Mouse (Mus musculus) bone marrow macrophage, adult 2 months (primary cell): ENCODE results near the gene Ctc1. TPM values are rescaled to one million over a fixed set of nuclear protein-coding genes. Genes with fewer than 3 reads are reported as not detected.
A peak's percentile ranks its signal among the peaks of the same experiment; 100 is the strongest.
"Not testable (repeated sequence)": the region's sequence is repeated elsewhere in the genome, so short reads cannot be mapped to it uniquely, and the experiment has no call there.

Experiments used
- H3K27ac ChIP-seq: 2 replicates; pipeline ENCODE4 v1.5.1; 2012; ENCODE audit warnings: low read depth, low read length; ENCODE audit not compliant: insufficient read depth
- H3K4me1 ChIP-seq: 2 replicates; pipeline ENCODE4 v1.6.1; 2012; ENCODE audit warnings: low read length; ENCODE audit not compliant: control insufficient read depth, insufficient read depth
- H3K4me3 ChIP-seq: 2 replicates; pipeline ENCODE4 v1.5.1; 2012; ENCODE audit warnings: mild to moderate bottlenecking, low read length, moderate library complexity; ENCODE audit not compliant: insufficient read depth
- CTCF ChIP-seq: IDR thresholded peaks from 2 replicates; pipeline ENCODE4 v1.5.1; 2012; ENCODE audit warnings: low read depth, mild to moderate bottlenecking, low read length, moderate library complexity
- POLR2A ChIP-seq: IDR thresholded peaks from 2 replicates; pipeline ENCODE4 v1.6.1; 2012; ENCODE audit warnings: mild to moderate bottlenecking, low read depth, low read length, borderline replicate concordance
- polyA plus RNA-seq: library from polyadenylated mRNA; stranded (reverse); fragments of >200 nt; gene quantifications from 2 replicates; pipeline ENCODE4 v1.2.4, GENCODE M21; 2012; ENCODE audit not compliant: missing spikeins, insufficient read depth, insufficient read length

Ctc1 gene
- polyA plus RNA-seq, 1 experiment = 44.2 TPM

DNA sequence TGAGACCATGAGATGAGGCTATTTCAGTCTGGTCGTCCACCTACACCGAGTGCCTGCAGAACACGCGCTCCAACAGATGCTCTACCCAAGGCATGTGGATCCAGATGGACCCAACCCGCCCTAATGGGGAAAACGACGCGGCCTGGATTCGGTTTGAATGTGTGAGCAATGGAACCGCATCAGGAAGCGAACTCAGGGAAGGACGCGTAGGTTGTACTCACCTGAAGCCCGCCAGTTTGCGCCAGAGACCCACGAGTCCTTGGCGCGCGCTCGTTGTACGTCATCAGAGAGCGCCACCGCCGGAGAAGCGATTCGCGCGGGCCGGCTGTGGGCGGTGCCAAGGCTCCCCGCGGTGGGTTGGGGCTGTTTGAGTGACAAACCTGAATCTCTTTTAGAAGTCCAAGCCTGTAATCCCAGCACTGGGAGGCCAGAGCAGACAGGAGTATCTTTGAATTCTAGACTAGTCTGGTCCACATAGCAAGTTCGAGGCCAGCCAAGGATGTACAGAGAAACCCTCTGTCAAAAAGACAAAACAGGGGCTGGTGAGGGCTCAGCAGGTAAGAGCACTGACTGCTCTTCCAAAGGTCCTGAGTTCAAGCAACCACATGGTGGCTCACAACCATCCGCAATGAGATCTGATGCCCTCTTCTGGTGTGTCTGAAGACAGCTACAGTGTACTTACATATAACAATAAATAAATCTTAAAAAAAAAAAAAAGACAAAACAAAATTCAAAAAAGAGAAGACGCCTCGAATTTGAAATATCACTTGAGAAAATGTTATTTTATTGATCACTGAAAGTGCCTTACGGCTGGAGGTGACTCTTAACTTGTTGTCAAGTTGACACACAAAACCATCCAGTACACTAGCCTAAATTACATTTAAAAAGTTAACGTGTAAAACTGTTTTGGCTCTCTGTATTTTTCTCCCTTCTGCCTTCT lies 7.3 kb upstream of the Ctc1 start, which contains the start of gene Pfas:
TSS of gene Pfas (minus strand) at position 279 of the 940 bp plus-strand sequence.
- Histone ChIP-seq H3K4me1 (peaks cover 5% of the 10 kb centered on the region), H3K27ac (peak within 1 kb of the TSS; percentile 17; the same call in 1 of the 2 replicates), H3K4me3 (peak within 1 kb of the TSS; percentile 82)
- TF ChIP-seq CTCF = no peak
- TF ChIP-seq POLR2A = no peak

DNA sequence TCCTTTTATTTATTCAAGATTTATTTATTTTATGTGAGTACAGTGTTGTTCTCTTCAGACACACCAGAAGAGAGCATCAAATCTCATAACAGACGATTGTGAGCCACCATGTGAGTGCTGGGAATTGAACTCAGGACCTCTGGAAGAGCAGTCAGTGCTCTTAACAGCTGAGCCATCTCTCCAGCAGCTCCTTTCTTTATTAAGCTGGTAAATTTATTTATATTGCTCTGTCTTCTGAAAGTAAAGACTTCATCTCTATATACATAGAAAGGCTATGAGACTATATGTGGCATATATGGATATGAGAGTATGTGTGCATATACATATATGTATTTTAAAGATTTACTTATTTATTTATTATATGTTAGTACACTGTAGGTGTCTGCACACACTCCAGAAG lies 6.2 kb upstream of the Ctc1 start:
- peaks cover 5% of the 10 kb centered on the region for H3K4me1 ChIP-seq
- H3K27ac ChIP-seq = no peak overlapping the region
- TF ChIP-seq CTCF (no peak), POLR2A (no peak)
- no peak overlapping the region for H3K4me3 ChIP-seq

DNA sequence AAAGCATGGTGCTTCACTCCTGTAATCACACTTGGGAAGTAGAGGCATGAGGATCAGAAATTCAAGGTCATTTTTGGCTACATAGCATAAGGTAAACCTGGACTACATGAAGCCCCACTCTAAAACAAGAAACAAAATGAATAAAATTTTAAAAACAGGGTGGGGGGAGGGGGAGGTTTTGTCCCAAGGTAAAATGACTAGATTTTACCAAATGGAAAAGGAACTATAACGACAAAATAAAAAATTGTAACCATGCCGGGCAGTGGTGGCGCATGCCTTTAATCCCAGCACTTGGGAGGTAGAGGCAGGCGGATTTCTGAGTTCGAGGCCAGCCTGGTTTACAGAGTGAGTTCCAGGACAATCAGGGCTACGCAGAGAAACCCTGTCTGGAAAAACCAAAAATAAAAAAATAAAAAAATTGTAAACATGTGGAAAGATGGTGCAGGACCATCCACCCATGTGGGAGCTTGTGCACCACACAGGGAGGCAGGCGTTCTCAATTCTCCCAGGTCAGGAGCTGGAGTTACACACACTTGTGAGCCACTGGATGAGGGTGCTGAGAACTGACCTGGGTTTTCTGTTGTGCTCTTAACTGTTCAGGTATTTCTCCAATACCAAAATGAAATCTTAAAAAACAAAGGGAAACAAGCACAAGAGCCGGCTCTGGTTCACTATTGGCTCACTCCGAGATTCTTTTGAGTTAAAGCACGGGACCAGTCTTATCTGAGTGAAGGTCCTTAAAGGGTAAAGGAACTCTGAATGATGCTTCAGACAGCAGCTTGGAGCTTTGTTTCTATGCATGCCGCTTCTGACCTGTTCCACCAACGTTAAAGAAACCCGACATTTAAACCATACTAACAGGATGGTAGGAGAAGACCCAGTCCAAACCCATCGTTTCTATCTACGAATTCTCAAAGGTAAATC lies 5.0 kb upstream of the Ctc1 start:
- no peak overlapping the region for H3K4me3 ChIP-seq
- TF ChIP-seq CTCF (no peak), POLR2A (no peak)
- no peak overlapping the region for H3K27ac ChIP-seq
- H3K4me1 ChIP-seq = peaks cover 12% of the 10 kb centered on the region

DNA sequence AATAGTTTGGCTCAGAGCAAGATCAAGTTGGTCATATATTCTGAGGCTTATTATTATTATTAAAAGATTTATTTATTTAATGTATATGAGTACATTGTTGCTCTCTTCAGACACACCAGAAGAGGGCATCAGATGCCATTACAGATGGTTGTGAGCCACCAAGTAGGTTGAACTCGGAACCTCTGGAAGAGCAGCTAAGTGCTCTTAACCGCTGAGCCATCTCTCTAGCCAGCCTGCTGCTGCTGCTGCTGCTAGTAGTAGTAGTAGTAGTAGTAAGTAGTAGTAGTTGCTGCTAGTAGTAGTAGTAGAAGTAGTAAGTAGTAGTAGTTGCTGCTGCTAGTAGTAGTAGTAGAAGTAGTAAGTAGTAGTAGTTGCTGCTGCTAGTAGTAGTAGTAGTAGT lies 4.3 kb upstream of the Ctc1 start:
- Histone ChIP-seq H3K4me1 (peaks cover 12% of the 10 kb centered on the region), H3K4me3 (peak overlapping the region; percentile 26; the same call in 1 of the 2 replicates)
- not testable (repeated sequence) for H3K27ac ChIP-seq

DNA sequence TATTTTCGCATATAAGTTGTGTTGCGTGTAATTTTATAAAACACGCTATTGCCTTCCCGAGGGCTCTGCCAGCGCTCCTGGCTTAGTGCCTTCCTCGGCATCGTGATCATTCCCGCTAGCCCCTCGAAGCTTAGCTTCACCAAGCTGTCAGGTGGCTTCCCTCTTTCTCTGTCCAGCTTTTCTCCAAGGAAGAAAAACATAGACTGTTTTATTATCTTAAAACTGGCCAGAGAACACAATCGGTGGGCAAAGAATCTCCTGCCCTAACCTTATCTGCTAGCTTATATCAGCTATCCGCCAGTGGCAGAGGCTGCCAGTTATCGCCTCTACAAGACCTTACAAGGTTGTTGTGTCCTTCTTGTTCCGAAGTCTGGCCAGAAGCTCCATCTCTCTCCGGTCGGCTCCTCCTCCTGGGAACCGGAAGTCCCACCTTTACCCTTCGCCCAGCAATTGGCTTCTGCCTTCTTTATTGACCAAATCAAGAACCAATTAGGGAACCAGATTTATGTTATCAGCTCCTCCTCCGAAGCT lies 3.6 kb upstream of the Ctc1 start:
- H3K4me1 ChIP-seq = peaks cover 16% of the 10 kb centered on the region
- H3K4me3 ChIP-seq = peak overlapping the region; percentile 80
- peak overlapping the region; percentile 84 for H3K27ac ChIP-seq
- TF ChIP-seq CTCF (no peak), POLR2A (no peak)

DNA sequence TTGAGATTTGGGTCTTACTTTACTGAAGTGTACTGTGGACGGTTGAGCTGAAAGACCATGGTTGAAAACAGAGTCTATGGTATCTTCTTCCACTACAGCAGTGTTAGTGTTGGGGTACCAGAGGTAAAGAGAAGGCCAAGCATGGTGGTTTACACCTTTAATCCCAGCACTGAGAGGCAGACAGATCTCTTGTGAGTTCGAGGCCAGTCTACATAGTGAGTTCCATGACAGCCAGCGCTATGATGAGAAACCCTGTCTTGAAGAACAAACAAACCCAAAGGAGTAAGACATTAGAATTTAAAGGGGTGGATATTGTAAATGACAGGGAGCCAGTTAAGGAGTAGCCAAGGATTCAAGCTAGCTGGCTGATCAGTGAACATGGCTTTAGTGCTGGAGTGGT lies 1.0 kb downstream of the Ctc1 start:
- TF ChIP-seq POLR2A (no peak), CTCF (no peak)
- Histone ChIP-seq H3K4me3 (peak overlapping the region; percentile 86), H3K27ac (peak overlapping the region; percentile 84; the same call in 1 of the 2 replicates), H3K4me1 (peaks cover 14% of the 10 kb centered on the region)

DNA sequence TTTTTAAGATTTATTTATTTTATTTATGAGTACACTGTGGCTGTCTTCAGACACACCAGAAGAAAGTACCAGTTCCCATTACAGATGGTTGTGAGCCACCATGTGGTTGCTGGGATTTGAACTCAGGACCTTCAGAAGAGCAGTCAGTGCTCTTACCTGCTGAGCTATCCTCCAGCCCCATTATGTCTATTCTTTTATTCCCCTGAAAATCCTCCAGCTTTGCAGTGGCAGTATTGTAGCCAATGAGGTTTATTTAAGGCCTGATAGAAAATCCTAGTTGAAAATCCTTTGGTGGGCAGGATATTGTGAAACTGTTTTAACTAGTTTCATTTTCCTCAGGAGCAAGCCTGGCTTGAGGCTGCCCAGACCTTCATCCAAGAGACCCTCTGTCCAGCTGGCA lies 5.0 kb downstream of the Ctc1 start:
- no peak for TF ChIP-seq CTCF
- TF ChIP-seq POLR2A = no peak
- Histone ChIP-seq H3K4me1 (peaks cover 8% of the 10 kb centered on the region), H3K27ac (no peak overlapping the region), H3K4me3 (no peak overlapping the region)

DNA sequence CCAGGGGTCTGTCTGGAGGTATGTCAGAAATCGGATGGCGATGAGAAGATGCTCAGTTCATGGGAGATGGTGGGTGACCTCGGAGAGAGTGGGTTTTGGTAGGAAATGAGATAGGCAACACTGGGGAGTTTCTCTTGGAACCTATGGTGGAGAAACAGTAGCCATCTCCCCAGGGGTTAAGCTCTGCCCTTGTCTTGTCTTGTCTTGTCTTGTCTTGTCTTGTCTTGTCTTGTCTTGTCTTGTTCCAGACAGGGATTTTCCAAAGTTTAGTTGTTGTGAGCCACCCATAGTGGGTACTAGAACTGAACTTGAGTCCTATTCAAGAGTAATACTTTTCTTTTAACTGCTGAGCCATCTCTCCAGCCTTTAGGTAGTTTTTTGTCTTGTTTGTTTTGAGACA lies 10.9 kb downstream of the Ctc1 start:
- peaks cover 2% of the 10 kb centered on the region; the same call in 1 of the 2 replicates for H3K4me1 ChIP-seq
- no peak overlapping the region for H3K4me3 ChIP-seq
- H3K27ac ChIP-seq = no peak overlapping the region
- no peak for TF ChIP-seq CTCF

DNA sequence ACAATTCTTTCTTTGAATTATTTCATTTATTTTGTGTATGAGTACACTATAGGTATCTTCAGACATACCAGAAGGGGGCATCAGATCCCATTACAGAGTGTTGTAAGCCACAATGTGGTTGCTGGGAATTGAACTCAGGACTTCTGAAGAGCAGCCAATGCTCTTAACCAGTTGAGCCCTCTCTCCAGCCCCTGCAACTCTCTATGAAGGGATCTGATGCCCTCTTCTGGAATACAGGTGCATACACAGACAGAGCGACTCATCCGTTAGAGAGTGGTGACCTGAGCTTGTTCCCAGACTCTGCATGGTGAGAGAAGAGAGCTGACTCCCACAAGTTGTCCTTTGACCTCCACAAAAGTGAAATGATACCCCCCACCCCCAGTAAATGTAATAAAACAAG lies 13.1 kb downstream of the Ctc1 start:
- TF ChIP-seq CTCF = no peak
- no peak for TF ChIP-seq POLR2A
- Histone ChIP-seq H3K4me3 (no peak overlapping the region), H3K4me1 (peaks cover 14% of the 10 kb centered on the region), H3K27ac (no peak overlapping the region)
